Comparison of ENCODE assay signal across 8 mouse cellular contexts in genomic region chr4:118543592-118544260, GRCm38 (mm10). TPM values are rescaled to one million over a fixed set of nuclear protein-coding genes. Genes with fewer than 3 reads are reported as not detected.
A peak's percentile ranks its signal among the peaks of the same experiment; 100 is the strongest.
DNase-seq lines count a peak whose midpoint lies in the region; ATAC-seq and TF ChIP-seq lines count a peak whose summit lies in the region.

Gene Tmem125, minus strand, starts transcription at chr4:118544044.

- H3K9me3 ChIP-seq in embryonic facial prominence, embryonic 11.5 days (replicated peaks; ENCODE audit: control insufficient read depth, low read length): no peaks in the 10 kb centered on the region

- no peaks in the 10 kb centered on the region for H3K36me3 ChIP-seq in embryonic facial prominence, embryonic 11.5 days (replicated peaks; ENCODE audit: control insufficient read depth, insufficient read depth, low read depth, low read length)
- no peaks in the 10 kb centered on the region for H3K36me3 ChIP-seq in testis, adult 2 months (ENCODE audit: control insufficient read depth, insufficient read depth, low read length)

- no peak for TF ChIP-seq CTCF in testis, adult 2 months (IDR thresholded peaks at IDR 0.05; ENCODE audit: control insufficient read depth, insufficient read depth, insufficient replicate concordance, low read depth, low read length)

- peak; percentile 77 to 79 for DNase-seq in urinary bladder, adult 18-20 months (ENCODE audit: low spot score in 2 of 2)
- no peak for DNase-seq in urinary bladder, postnatal 10 days (ENCODE audit: low spot score)
- DNase-seq in embryonic facial prominence, embryonic 11.5 days (ENCODE audit: low spot score): peak; percentile 55
- DNase-seq in heart, postnatal 4 days: peak; percentile 59
- DNase-seq in large intestine, adult 2 months (ENCODE audit: low read depth, low spot score): peak; percentile 87
- no peak for DNase-seq in right cerebral cortex, postnatal 14 days

- 1% methylated on average over 24 of the region's 24 CpGs for WGBS in embryonic facial prominence, embryonic 11.5 days
- WGBS in large intestine, adult 2 months: 3% methylated on average over 24 of the region's 24 CpGs

- no peak for TF ChIP-seq POLR2A in testis, adult 2 months (IDR thresholded peaks at IDR 0.05; ENCODE audit: control insufficient read depth, low read depth, low read length)

- ATAC-seq in embryonic facial prominence, embryonic 11.5 days (replicated peaks; ENCODE audit: insufficient number of reproducible peaks, low FRiP score, low TSS enrichment, low read depth): peak; percentile 63; the same call in 1 of the 2 replicates
- ATAC-seq in megakaryocyte progenitor cell, adult 5-6 weeks (replicated peaks; ENCODE audit: poor library complexity): peak; percentile 81

- no peaks in the 10 kb centered on the region for H3K4me1 ChIP-seq in embryonic facial prominence, embryonic 11.5 days (ENCODE audit: control insufficient read depth, insufficient read depth, low read length)
- H3K4me1 ChIP-seq in testis, adult 2 months (ENCODE audit: control insufficient read depth, insufficient read depth, low read length): peaks cover 10% of the 10 kb centered on the region

- peak within 1 kb of the TSS; percentile 23 for H3K4me3 ChIP-seq in embryonic facial prominence, embryonic 11.5 days (ENCODE audit: low read depth, low read length)
- H3K4me3 ChIP-seq in testis, adult 2 months (ENCODE audit: control insufficient read depth, low read depth, low read length): peak within 1 kb of the TSS; percentile 4; the same call in 1 of the 2 replicates

- H3K27ac ChIP-seq in embryonic facial prominence, embryonic 11.5 days (replicated peaks; ENCODE audit: low read depth, low read length): no peak within 1 kb of the TSS
- no peak within 1 kb of the TSS for H3K27ac ChIP-seq in testis, adult 2 months (ENCODE audit: control insufficient read depth, insufficient read depth, low read depth, low read length)

- H3K27me3 ChIP-seq in embryonic facial prominence, embryonic 11.5 days (ENCODE audit: control insufficient read depth, insufficient read depth, low read length): no peaks in the 10 kb centered on the region
- H3K27me3 ChIP-seq in testis, adult 2 months (ENCODE audit: control insufficient read depth, insufficient read depth, low read length): no peaks in the 10 kb centered on the region

- H3K9ac ChIP-seq in embryonic facial prominence, embryonic 11.5 days (replicated peaks; ENCODE audit: low read length): 0 out of 2 replicates have a peak within 1 kb of the TSS, but pooled peaks have one; percentile 2

- peak within 1 kb of the TSS; percentile 55 for H3K4me2 ChIP-seq in embryonic facial prominence, embryonic 11.5 days (ENCODE audit: low read depth, low read length)

RNA-seq across cellular contexts. Expression of gene Tmem125, which starts in this region (rescaled TPM):
- polyA plus RNA-seq in embryonic facial prominence, embryonic 11.5 days (2014; fragmentation: Nextera tagmentation; extraction: Ambion mirVana): 0.90 and 1.4 TPM in 2 replicates
- total RNA-seq in heart, postnatal 4 days (2021): under 1 TPM; 0.24 to 0.32 TPM
- polyA plus RNA-seq in large intestine, adult 2 months (2012; rRNA removed): 47.8 and 53.0 TPM in 2 replicates
- total RNA-seq in megakaryocyte progenitor cell, adult 5-6 weeks (2015): 0.25 and 0.71 TPM in 2 replicates
- 0.41 TPM in 1 of 2 replicates, not detected in the other for total RNA-seq in megakaryocyte progenitor cell, adult 5-6 weeks (2017)
- polyA plus RNA-seq in testis, adult 2 months (2012; rRNA removed): 0.25 TPM in 1 of 2 replicates, not detected in the other

Comparison
In these comparisons a context has a peak if more than half of its experiments do, and no peak if none do; other contexts are left out.
1. RNA of gene Tmem125 (polyA plus RNA-seq): 47.8 to 53.0 TPM in large intestine, adult 2 months; 0.90 to 1.4 TPM in embryonic facial prominence, embryonic 11.5 days and 0.25 TPM in testis, adult 2 months; every median in the first group is over 10 times any median in the second.
2. DNase-seq: peak in urinary bladder, adult 18-20 months (2 of 2), embryonic facial prominence, embryonic 11.5 days (single experiment) and large intestine, adult 2 months (single experiment); none in urinary bladder, postnatal 10 days (single experiment) and right cerebral cortex, postnatal 14 days (single experiment).
3. Peak in DNase-seq in heart, postnatal 4 days; RNA of the gene not detected or under 1 TPM.
4. Peak in ATAC-seq in megakaryocyte progenitor cell, adult 5-6 weeks; RNA of the gene not detected or under 1 TPM.